Mouse (Mus musculus) cortical plate, adult 2 months (tissue): ENCODE results near the gene Riiad1.

Experiments used
- CTCF ChIP-seq: fragments of 200-500 bp; IDR thresholded peaks from 2 replicates; pipeline ENCODE4 v1.5.1; 2011; ENCODE audit warnings: mild to moderate bottlenecking, control low read depth, low read length; ENCODE audit not compliant: insufficient read depth; ENCODE audit errors: extremely low read depth
- POLR2A ChIP-seq: fragments of 200-500 bp; IDR thresholded peaks from 2 replicates; pipeline ENCODE4 v1.6.1; 2011; ENCODE audit warnings: mild to moderate bottlenecking, low read length, control low read depth; ENCODE audit not compliant: insufficient read depth; ENCODE audit errors: extremely low read depth

GRCm38 (mm10) chr3:94497162-94497561, 17.0 kb upstream of the Riiad1 start:
- TF ChIP-seq CTCF (no peak), POLR2A (no peak)
